Mouse (Mus musculus) liver, postnatal 0 days (tissue): ENCODE measurements around the gene Coq9.
"Not testable (repeated sequence)": the region's sequence is repeated elsewhere in the genome, so short reads cannot be mapped to it uniquely, and the experiment has no call there.

Experiments used
- CTCF ChIP-seq: sonication (generic); IDR thresholded peaks from 2 replicates; pipeline ENCODE4 v1.5.1; 2016; ENCODE audit warnings: antibody characterized with exemption, low read depth
- EP300 ChIP-seq: IDR thresholded peaks from 2 replicates; pipeline ENCODE4 v1.6.1; 2016; ENCODE audit warnings: antibody characterized with exemption, low read depth, mild to moderate bottlenecking

DNA sequence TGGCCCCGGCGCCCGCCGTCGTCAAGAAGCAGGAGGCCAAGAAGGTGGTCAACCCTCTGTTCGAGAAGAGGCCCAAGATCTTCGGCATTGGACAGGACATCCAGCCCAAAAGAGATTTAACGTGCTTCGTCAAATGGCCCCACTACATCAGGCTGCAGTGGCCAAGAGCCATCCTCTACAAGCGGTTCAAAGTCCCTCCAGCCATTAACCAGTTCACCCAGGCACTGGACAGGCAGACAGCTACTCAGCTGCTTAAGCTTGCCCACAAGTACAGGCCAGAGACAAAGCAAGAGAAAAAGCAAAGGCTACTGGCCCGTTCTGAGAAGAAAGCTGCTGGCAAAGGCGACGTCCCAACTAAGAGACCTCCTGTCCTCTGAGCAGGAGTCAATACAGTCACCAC, 2.4 kb upstream of the Coq9 start:
- TF ChIP-seq CTCF, EP300: not testable (repeated sequence)
